Mouse (Mus musculus) heart, adult 2 months (tissue): ENCODE measurements around the gene Nudt9. TPM values are rescaled to one million over a fixed set of nuclear protein-coding genes. Genes with fewer than 3 reads are reported as not detected.

Experiments used
- DNase-seq, 2 experiments: peaks; one replicate each; pipeline ENCODE4 v3.0.0; 2021
- H3K27ac ChIP-seq: fragments of 200-600 bp; 2 replicates; pipeline ENCODE4 v1.8.1; 2022
- H3K27me3 ChIP-seq: fragments of 200-500 bp; 2 replicates; pipeline ENCODE4 v1.6.1; 2012; ENCODE audit warnings: mild to moderate bottlenecking, low read length, inconsistent platforms, mixed read lengths; ENCODE audit not compliant: control insufficient read depth, insufficient read depth
- H3K36me3 ChIP-seq: fragments of 200-500 bp; 2 replicates; pipeline ENCODE4 v1.6.1; 2012; ENCODE audit warnings: low read length, inconsistent platforms; ENCODE audit not compliant: control insufficient read depth, insufficient read depth
- H3K4me1 ChIP-seq: fragments of 200-500 bp; 2 replicates; pipeline ENCODE4 v1.6.1; 2011; ENCODE audit warnings: low read length; ENCODE audit not compliant: control insufficient read depth, insufficient read depth
- H3K4me3 ChIP-seq: fragments of 200-600 bp; 2 replicates; pipeline ENCODE4 v1.8.1; 2022
- H3K79me2 ChIP-seq: fragments of 200-500 bp; replicated peaks from 2 replicates; pipeline ENCODE4 v1.6.1; 2012; ENCODE audit warnings: mild to moderate bottlenecking, inconsistent platforms, low read length, moderate library complexity, mixed read lengths; ENCODE audit not compliant: control insufficient read depth, insufficient read depth
- H3K9ac ChIP-seq: fragments of 200-500 bp; 2 replicates; pipeline ENCODE4 v1.6.1; 2012; ENCODE audit warnings: low read depth, mild to moderate bottlenecking, control low read depth, inconsistent platforms, low read length, mixed read lengths
- CTCF ChIP-seq: fragments of 200-600 bp; IDR thresholded peaks from 2 replicates; pipeline ENCODE4 v1.8.1; 2022; ENCODE audit warnings: antibody characterized with exemption, mild to moderate bottlenecking, moderate library complexity
- EP300 ChIP-seq: fragments of 200-500 bp; IDR thresholded peaks from 2 replicates; pipeline ENCODE4 v1.6.1; 2011; ENCODE audit warnings: low read depth, low read length, control low read depth; ENCODE audit not compliant: insufficient read depth
- POLR2A ChIP-seq: fragments of 200-500 bp; IDR thresholded peaks from 2 replicates; pipeline ENCODE4 v1.6.1; 2011; ENCODE audit warnings: mild to moderate bottlenecking, low read depth, low read length, control low read depth; ENCODE audit not compliant: insufficient read depth
- WGBS: fragments of 180-500 bp; shearing (Covaris S2); methylation state at CpG from one replicate; pipeline ENCODE4 v1.1.7; 2018; 5-methylcytosine and 5-hydroxymethylcytosine counted together
- intact Hi-C: fragments of 180-260 bp; cut with DNase I; formaldehyde crosslinking; loops from one replicate; pipeline ENCODE4 v1.15.1; 2025
- polyA plus RNA-seq: library from polyadenylated mRNA; depleted of rRNA; stranded (reverse); fragments of >200 nt; gene quantifications from 2 replicates; pipeline ENCODE4 v1.2.3, GENCODE M21; 2012
- total RNA-seq, 2 experiments: library from RNA; stranded (reverse); gene quantifications; 2 replicates each; pipeline ENCODE4 v1.2.3; 2021

Nudt9 gene
- total and polyA plus RNA-seq, 3 experiments: 38.7 to 59.1 (median 48.3) TPM

- WGBS: 65% methylated on average over 8 of the region's 8 CpGs
- no peak for DNase-seq
- H3K36me3 ChIP-seq: peaks cover 3% of the 10 kb centered on the region
- intact Hi-C loops: no loop called here
- H3K4me1 ChIP-seq: peaks cover 2% of the 10 kb centered on the region
- TF ChIP-seq POLR2A: no peak
- peak; percentile 46 for TF ChIP-seq CTCF
- no peaks in the 10 kb centered on the region for H3K27me3 ChIP-seq
- no peaks in the 10 kb centered on the region; the same call in 1 of the 2 replicates for H3K79me2 ChIP-seq
- H3K9ac ChIP-seq: no peak overlapping the region
- H3K27ac ChIP-seq: no peak overlapping the region
- H3K4me3 ChIP-seq: no peak overlapping the region
Observed at GRCm38 (mm10) chr5:104052956-104053355, 6.8 kb downstream of the Nudt9 start.

GRCm38 (mm10) chr5:104054938-104055337 lies 8.8 kb downstream of the Nudt9 start:
- no peaks in the 10 kb centered on the region for H3K27me3 ChIP-seq
- WGBS: 86% methylated on average over 4 of the region's 4 CpGs
- no peak overlapping the region for H3K4me3 ChIP-seq
- no peaks in the 10 kb centered on the region for H3K4me1 ChIP-seq
- DNase-seq: no peak
- no peak overlapping the region for H3K27ac ChIP-seq
- H3K79me2 ChIP-seq: no peaks in the 10 kb centered on the region; the same call in 1 of the 2 replicates
- H3K36me3 ChIP-seq: no peaks in the 10 kb centered on the region; the same call in 1 of the 2 replicates
- intact Hi-C loops: no loop called here
- H3K9ac ChIP-seq: no peak overlapping the region
- no peak for TF ChIP-seq EP300
- no peak for TF ChIP-seq CTCF
- TF ChIP-seq POLR2A: no peak

- TF ChIP-seq CTCF (no peak), POLR2A (no peak), EP300 (no peak)
Observed at GRCm38 (mm10) chr5:104055816-104056215, 9.7 kb downstream of the Nudt9 start.

GRCm38 (mm10) chr5:104056295-104056694 lies 10.2 kb downstream of the Nudt9 start:
- Histone ChIP-seq H3K36me3 (no peaks in the 10 kb centered on the region; the same call in 1 of the 2 replicates), H3K9ac (no peak overlapping the region), H3K79me2 (no peaks in the 10 kb centered on the region; the same call in 1 of the 2 replicates), H3K4me1 (no peaks in the 10 kb centered on the region), H3K27ac (no peak overlapping the region), H3K27me3 (no peaks in the 10 kb centered on the region), H3K4me3 (no peak overlapping the region)
- TF ChIP-seq EP300 (no peak), CTCF (no peak), POLR2A (no peak)
- DNase-seq: no peak
- WGBS: 90% methylated on average over 7 of the region's 7 CpGs
- intact Hi-C loops: no loop called here

More at GRCm38 (mm10) chr5:104055816-104056215, 9.7 kb downstream of the Nudt9 start:
- Histone ChIP-seq H3K27me3 (no peaks in the 10 kb centered on the region), H3K4me1 (no peaks in the 10 kb centered on the region), H3K4me3 (no peak overlapping the region), H3K9ac (no peak overlapping the region), H3K27ac (no peak overlapping the region), H3K36me3 (no peaks in the 10 kb centered on the region; the same call in 1 of the 2 replicates), H3K79me2 (no peaks in the 10 kb centered on the region; the same call in 1 of the 2 replicates)
- intact Hi-C loops: no loop called here
- WGBS: 83% methylated on average over 4 of the region's 4 CpGs
- no peak for DNase-seq

GRCm38 (mm10) chr5:104058021-104058420 lies 11.9 kb downstream of the Nudt9 start:
- H3K9ac ChIP-seq: no peak overlapping the region
- no peak overlapping the region for H3K27ac ChIP-seq
- DNase-seq: peak; percentile 36 to 71
- WGBS: 59% methylated on average over 15 of the region's 15 CpGs
- intact Hi-C loops: no loop called here
- H3K27me3 ChIP-seq: no peaks in the 10 kb centered on the region
- no peaks in the 10 kb centered on the region for H3K79me2 ChIP-seq
- TF ChIP-seq EP300 (no peak), CTCF (peak; percentile 82)
- H3K36me3 ChIP-seq: no peaks in the 10 kb centered on the region
- no peaks in the 10 kb centered on the region; the same call in 1 of the 2 replicates for H3K4me1 ChIP-seq
- H3K4me3 ChIP-seq: no peak overlapping the region

- H3K4me1 ChIP-seq: no peaks in the 10 kb centered on the region; the same call in 1 of the 2 replicates
- DNase-seq: no peak
- no peak overlapping the region for H3K9ac ChIP-seq
- H3K79me2 ChIP-seq: no peaks in the 10 kb centered on the region
- no peaks in the 10 kb centered on the region for H3K27me3 ChIP-seq
- no peak overlapping the region for H3K4me3 ChIP-seq
- intact Hi-C loops: no loop called here
- H3K27ac ChIP-seq: no peak overlapping the region
- H3K36me3 ChIP-seq: no peaks in the 10 kb centered on the region; the same call in 1 of the 2 replicates
- TF ChIP-seq POLR2A: no peak
- WGBS: 87% methylated on average over 9 of the region's 9 CpGs
Observed at GRCm38 (mm10) chr5:104059628-104060027, 13.5 kb downstream of the Nudt9 start.
